Mouse (Mus musculus): Measurements from ENCODE around the gene Fabp2.

The Fabp2 gene

GRCm38 (mm10) chr3:122919260-122919659 lies 24.4 kb downstream of the Fabp2 start, which contains the start of gene Gm10959:
TSS of gene Gm10959 (minus strand) at chr3:122919360.
- in situ Hi-C loops (cut with MboI; ENCODE audit: low sequenced_read_pairs), result no loop called here

- in situ Hi-C loops (cut with MboI; ENCODE audit: low sequenced_read_pairs), result no loop called here
Measured at GRCm38 (mm10) chr3:122920572-122921435, 25.9 kb downstream of the Fabp2 start.

GRCm38 (mm10) chr3:122921676-122922527 lies 27.0 kb downstream of the Fabp2 start:
- in situ Hi-C loops (cut with MboI; ENCODE audit: low sequenced_read_pairs), result no loop called here

GRCm38 (mm10) chr3:122923147-122923546 lies 28.3 kb downstream of the Fabp2 start:
- in situ Hi-C loops (cut with MboI; ENCODE audit: low sequenced_read_pairs), result no loop called here

- in situ Hi-C loops (cut with MboI; ENCODE audit: low sequenced_read_pairs), result no loop called here
Measured at GRCm38 (mm10) chr3:122924009-122924914, 29.4 kb downstream of the Fabp2 start, which contains the start of gene 1810037I17Rik. TSS of gene 1810037I17Rik (plus strand) at chr3:122924203.

GRCm38 (mm10) chr3:122929723-122930122 lies 34.9 kb downstream of the Fabp2 start:
- in situ Hi-C loops (cut with MboI; ENCODE audit: low sequenced_read_pairs), result loop anchor here (10.0 kb wide), 1 partner anchor 175 kb away; no protein-coding TSS in a partner anchor

GRCm38 (mm10) chr3:122932466-122932865 lies 37.6 kb downstream of the Fabp2 start:
- in situ Hi-C loops (cut with MboI; ENCODE audit: low sequenced_read_pairs), result loop anchor here (10.0 kb wide), 1 partner anchor 172 kb away; no protein-coding TSS in a partner anchor

GRCm38 (mm10) chr3:122937176-122937575 lies 42.3 kb downstream of the Fabp2 start:
- in situ Hi-C loops (cut with MboI; ENCODE audit: low sequenced_read_pairs), result loop anchor here (10.0 kb wide), 1 partner anchor 168 kb away; no protein-coding TSS in a partner anchor

GRCm38 (mm10) chr3:122939215-122939614 lies 44.3 kb downstream of the Fabp2 start:
- in situ Hi-C loops (cut with MboI; ENCODE audit: low sequenced_read_pairs), result loop anchor here (10.0 kb wide), 1 partner anchor 166 kb away; no protein-coding TSS in a partner anchor

GRCm38 (mm10) chr3:122943387-122943890 lies 48.6 kb downstream of the Fabp2 start:
- in situ Hi-C loops (cut with MboI; ENCODE audit: low sequenced_read_pairs), result no loop called here
